Mouse (Mus musculus): ENCODE measurements around the gene Olfr1371.

- TF ChIP-seq POLR2A (IDR thresholded peaks at IDR 0.05; ENCODE audit: borderline replicate concordance, extremely low read depth, low read depth, low read length): no peak
- TF ChIP-seq CTCF (IDR thresholded peaks at IDR 0.05; ENCODE audit: insufficient read depth, low read length): no peak
Observed at GRCm38 (mm10) chr11:52260878-52261277, 47.1 kb upstream of the Olfr1371 start.
